Mouse (Mus musculus): ENCODE results near the gene Clta.
"Not testable (repeated sequence)": the region's sequence is repeated elsewhere in the genome, so short reads cannot be mapped to it uniquely, and the experiment has no call there.

DNA sequence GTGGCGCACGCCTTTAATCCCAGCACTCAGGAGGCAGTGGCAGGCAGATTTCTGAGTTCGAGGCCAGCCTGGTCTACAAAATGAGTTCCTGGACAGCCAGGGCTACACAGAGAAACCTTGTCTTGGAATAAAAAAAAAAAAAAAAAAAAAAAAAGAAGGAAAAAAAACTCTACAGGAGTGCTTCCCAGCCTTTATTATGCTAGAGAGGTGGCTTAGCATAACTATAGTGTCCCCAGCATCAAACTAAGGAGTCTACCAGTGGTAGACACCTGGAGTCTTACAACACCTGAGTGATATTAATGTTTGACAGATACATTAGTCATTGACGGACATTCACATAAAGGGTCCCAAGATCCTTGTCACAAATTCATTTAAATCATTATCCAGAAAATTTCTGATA is 38.9 kb downstream of the Clta start:
- TF ChIP-seq CTCF, POLR2A (IDR thresholded peaks at IDR 0.05; ENCODE audit: insufficient read depth, low read depth, low read length): not testable (repeated sequence)
